Mouse (Mus musculus) hindbrain, embryonic 13.5 days (tissue): Measurements from ENCODE around the gene 2410137M14Rik. TPM values are rescaled to one million over a fixed set of nuclear protein-coding genes. Genes with fewer than 3 reads are reported as not detected.
A peak's percentile ranks its signal among the peaks of the same experiment; 100 is the strongest.
"Not testable (repeated sequence)": the region's sequence is repeated elsewhere in the genome, so short reads cannot be mapped to it uniquely, and the experiment has no call there.

Experiments used
- ATAC-seq: fragments of 200-750 bp; cut with Nextera tagmentation; 2 replicates; pipeline ENCODE4 v1.8.0; 2017; ENCODE audit warnings: moderate TSS enrichment; ENCODE audit not compliant: low FRiP score
- H3K27ac ChIP-seq: fragments of 300-500 bp; sonication (generic); 2 replicates; pipeline ENCODE4 v1.5.1; 2015; ENCODE audit warnings: inconsistent platforms, mild to moderate bottlenecking, moderate library complexity
- H3K27me3 ChIP-seq: fragments of 300-500 bp; sonication (generic); 2 replicates; pipeline ENCODE4 v1.6.1; 2015; ENCODE audit warnings: mild to moderate bottlenecking, inconsistent platforms
- H3K36me3 ChIP-seq: fragments of 300-500 bp; sonication (generic); 2 replicates; pipeline ENCODE4 v1.6.1; 2015; ENCODE audit warnings: mild to moderate bottlenecking, inconsistent platforms
- H3K4me1 ChIP-seq: fragments of 300-500 bp; sonication (generic); replicated peaks from 2 replicates; pipeline ENCODE4 v1.6.1; 2015; ENCODE audit warnings: inconsistent platforms
- H3K4me2 ChIP-seq: fragments of 300-500 bp; sonication (generic); 2 replicates; pipeline ENCODE4 v1.6.1; 2015; ENCODE audit warnings: inconsistent platforms, mild to moderate bottlenecking, moderate library complexity
- H3K4me3 ChIP-seq: fragments of 300-500 bp; sonication (generic); 2 replicates; pipeline ENCODE4 v1.5.1; 2015; ENCODE audit warnings: mild to moderate bottlenecking, inconsistent platforms
- H3K9ac ChIP-seq: fragments of 300-500 bp; sonication (generic); 2 replicates; pipeline ENCODE4 v1.6.1; 2015; ENCODE audit warnings: mild to moderate bottlenecking, inconsistent platforms
- H3K9me3 ChIP-seq: fragments of 300-500 bp; sonication (generic); 2 replicates; pipeline ENCODE4 v1.6.1; 2016; ENCODE audit warnings: inconsistent platforms
- WGBS: fragments of 180-500 bp; shearing (Covaris S2); methylation state at CpG from one replicate; pipeline ENCODE4 v1.1.7; 2015; 5-methylcytosine and 5-hydroxymethylcytosine counted together
- polyA plus RNA-seq: library from polyadenylated mRNA; unstranded; fragments of >200 nt; fragmentation: Nextera tagmentation; extraction: Ambion mirVana; gene quantifications from 2 replicates; pipeline ENCODE4 v1.2.1, GENCODE M21; 2015

The 2410137M14Rik gene
- polyA plus RNA-seq, result 0.47 TPM in 1 of 2 replicates, not detected in the other

- 20% methylated on average over 18 of the region's 18 CpGs for WGBS
Observed at GRCm38 (mm10) chr17:36981221-36981813, at the start of gene 2410137M14Rik. Gene 2410137M14Rik, minus strand, starts transcription at chr17:36981237.

GRCm38 (mm10) chr17:37029162-37029561 lies 48.1 kb upstream of the 2410137M14Rik start:
- Histone ChIP-seq H3K4me2 (peak overlapping the region; percentile 54), H3K9ac (peak overlapping the region; percentile 68), H3K4me1 (peaks cover 10% of the 10 kb centered on the region; the same call in 1 of the 2 replicates), H3K9me3 (no peaks in the 10 kb centered on the region), H3K27me3 (no peaks in the 10 kb centered on the region), H3K27ac (peak overlapping the region; percentile 98), H3K36me3 (no peaks in the 10 kb centered on the region), H3K4me3 (peak overlapping the region; percentile 39)
- ATAC-seq, result peak; percentile 29
- WGBS, result 68% methylated on average over 8 of the region's 8 CpGs

More at GRCm38 (mm10) chr17:36981221-36981813, at the start of gene 2410137M14Rik:
- ATAC-seq, result 0 out of 2 replicates have a peak, but pooled peaks have one; percentile 49
- Histone ChIP-seq H3K27me3 (peaks cover 18% of the 10 kb centered on the region), H3K4me3 (no peak within 1 kb of the TSS), H3K4me1 (peaks cover 3% of the 10 kb centered on the region; the same call in 1 of the 2 replicates), H3K27ac (no peak within 1 kb of the TSS), H3K9ac (no peak within 1 kb of the TSS), H3K4me2 (0 out of 2 replicates have a peak within 1 kb of the TSS, but pooled peaks have one; percentile 15), H3K9me3 (no peaks in the 10 kb centered on the region), H3K36me3 (no peaks in the 10 kb centered on the region)

GRCm38 (mm10) chr17:37028683-37029120 lies 47.7 kb upstream of the 2410137M14Rik start:
- peak overlapping the region; percentile 39 for H3K4me3 ChIP-seq
- peaks cover 10% of the 10 kb centered on the region; the same call in 1 of the 2 replicates for H3K4me1 ChIP-seq
- H3K27ac ChIP-seq, result peak overlapping the region; percentile 98
- H3K9ac ChIP-seq, result peak overlapping the region; percentile 68
- WGBS, result under 1% methylated on average over 14 of the region's 14 CpGs
- no peaks in the 10 kb centered on the region for H3K36me3 ChIP-seq
- H3K4me2 ChIP-seq, result peak overlapping the region; percentile 54
- H3K9me3 ChIP-seq, result no peaks in the 10 kb centered on the region
- no peaks in the 10 kb centered on the region for H3K27me3 ChIP-seq
- ATAC-seq, result peak; percentile 99

- Histone ChIP-seq H3K36me3 (no peaks in the 10 kb centered on the region), H3K4me3 (peak overlapping the region; percentile 39), H3K9ac (peak overlapping the region; percentile 68), H3K27me3 (no peaks in the 10 kb centered on the region), H3K27ac (peak overlapping the region; percentile 98), H3K4me1 (peaks cover 10% of the 10 kb centered on the region; the same call in 1 of the 2 replicates), H3K9me3 (no peaks in the 10 kb centered on the region), H3K4me2 (peak overlapping the region; percentile 54)
- ATAC-seq, result peak; percentile 47; the same call in 1 of the 2 replicates
- WGBS, result 3% methylated on average over 10 of the region's 10 CpGs
Observed at GRCm38 (mm10) chr17:37028212-37028611, 47.2 kb upstream of the 2410137M14Rik start.

GRCm38 (mm10) chr17:37027486-37027885 lies 46.4 kb upstream of the 2410137M14Rik start:
- 93% methylated on average over 4 of the region's 4 CpGs for WGBS
- Histone ChIP-seq H3K4me1 (peaks cover 10% of the 10 kb centered on the region; the same call in 1 of the 2 replicates), H3K9me3 (no peaks in the 10 kb centered on the region), H3K27me3 (no peaks in the 10 kb centered on the region), H3K27ac (peak overlapping the region; percentile 98), H3K4me2 (no peak overlapping the region), H3K4me3 (no peak overlapping the region), H3K9ac (no peak overlapping the region), H3K36me3 (no peaks in the 10 kb centered on the region)
- ATAC-seq, result no peak

- ATAC-seq, result no peak
- Histone ChIP-seq H3K36me3 (no peaks in the 10 kb centered on the region), H3K4me2 (no peak overlapping the region), H3K9ac (no peak overlapping the region), H3K27me3 (no peaks in the 10 kb centered on the region), H3K9me3 (no peaks in the 10 kb centered on the region), H3K4me3 (no peak overlapping the region), H3K27ac (no peak overlapping the region), H3K4me1 (peaks cover 10% of the 10 kb centered on the region; the same call in 1 of the 2 replicates)
- WGBS, result 56% methylated on average over 2 of the region's 2 CpGs
Observed at GRCm38 (mm10) chr17:37026425-37026824, 45.4 kb upstream of the 2410137M14Rik start.

- Histone ChIP-seq H3K4me3 (no peak within 1 kb of the TSS), H3K36me3 (no peaks in the 10 kb centered on the region), H3K9ac (no peak within 1 kb of the TSS), H3K27ac (no peak within 1 kb of the TSS), H3K4me2 (no peak within 1 kb of the TSS), H3K9me3 (no peaks in the 10 kb centered on the region), H3K27me3 (no peaks in the 10 kb centered on the region), H3K4me1 (peaks cover 6% of the 10 kb centered on the region; the same call in 1 of the 2 replicates)
- no peak for ATAC-seq
- WGBS, result 77% methylated on average over 9 of the region's 9 CpGs
Observed at GRCm38 (mm10) chr17:37022628-37023576, 41.9 kb upstream of the 2410137M14Rik start, which contains the start of gene Mog. Gene Mog, minus strand, starts transcription at chr17:37023398.

- H3K4me1 ChIP-seq, H3K4me3 ChIP-seq, H3K27ac ChIP-seq, H3K9ac ChIP-seq, ATAC-seq, H3K4me2 ChIP-seq, H3K36me3 ChIP-seq, H3K27me3 ChIP-seq, H3K9me3 ChIP-seq: not testable (repeated sequence)
- WGBS, result 94% methylated on average over 5 of the region's 5 CpGs
Observed at GRCm38 (mm10) chr17:37019242-37019641, 38.2 kb upstream of the 2410137M14Rik start.

GRCm38 (mm10) chr17:37018328-37018727 lies 37.3 kb upstream of the 2410137M14Rik start:
- WGBS, result 59% methylated on average over 3 of the region's 3 CpGs
- H3K27ac ChIP-seq, result no peak overlapping the region
- H3K4me2 ChIP-seq, result no peak overlapping the region
- no peaks in the 10 kb centered on the region for H3K27me3 ChIP-seq
- no peaks in the 10 kb centered on the region for H3K4me1 ChIP-seq
- H3K9ac ChIP-seq, result no peak overlapping the region
- no peak for ATAC-seq
- H3K36me3 ChIP-seq, result 0 out of 2 replicates have a peak, but pooled peaks cover 3% of the 10 kb centered on the region
- no peaks in the 10 kb centered on the region for H3K9me3 ChIP-seq
- H3K4me3 ChIP-seq, result no peak overlapping the region

GRCm38 (mm10) chr17:37016333-37016732 lies 35.3 kb upstream of the 2410137M14Rik start:
- H3K36me3 ChIP-seq, result peaks cover 8% of the 10 kb centered on the region
- no peak overlapping the region for H3K27ac ChIP-seq
- H3K4me2 ChIP-seq, result no peak overlapping the region
- peaks cover 14% of the 10 kb centered on the region for H3K4me1 ChIP-seq
- H3K4me3 ChIP-seq, result no peak overlapping the region
- H3K9ac ChIP-seq, result no peak overlapping the region
- no peak for ATAC-seq
- no peaks in the 10 kb centered on the region for H3K9me3 ChIP-seq
- no peaks in the 10 kb centered on the region for H3K27me3 ChIP-seq

GRCm38 (mm10) chr17:37012141-37012540 lies 31.1 kb upstream of the 2410137M14Rik start:
- Histone ChIP-seq H3K9me3 (no peaks in the 10 kb centered on the region), H3K4me1 (peaks cover 26% of the 10 kb centered on the region), H3K36me3 (peaks cover 50% of the 10 kb centered on the region), H3K27ac (no peak overlapping the region), H3K27me3 (no peaks in the 10 kb centered on the region), H3K4me2 (no peak overlapping the region), H3K4me3 (no peak overlapping the region), H3K9ac (no peak overlapping the region)
- ATAC-seq, result no peak
- WGBS, result 77% methylated on average over 5 of the region's 5 CpGs

- Histone ChIP-seq H3K9me3 (no peaks in the 10 kb centered on the region), H3K4me1 (peaks cover 26% of the 10 kb centered on the region), H3K4me2 (no peak overlapping the region), H3K27me3 (no peaks in the 10 kb centered on the region), H3K27ac (no peak overlapping the region), H3K36me3 (peaks cover 54% of the 10 kb centered on the region), H3K9ac (no peak overlapping the region), H3K4me3 (no peak overlapping the region)
- ATAC-seq, result no peak
- 85% methylated on average over 3 of the region's 3 CpGs for WGBS
Observed at GRCm38 (mm10) chr17:37011719-37012118, 30.7 kb upstream of the 2410137M14Rik start.
